Mouse (Mus musculus) urinary bladder, postnatal 14 days (tissue): Measurements from ENCODE around the gene Serpina1e.
"Not testable (repeated sequence)": the region's sequence is repeated elsewhere in the genome, so short reads cannot be mapped to it uniquely, and the experiment has no call there.

ENCODE experiments used
- DNase-seq: peaks from one replicate; pipeline ENCODE4 v3.0.0; 2021; ENCODE audit warnings: low spot score

The Serpina1e gene

DNA sequence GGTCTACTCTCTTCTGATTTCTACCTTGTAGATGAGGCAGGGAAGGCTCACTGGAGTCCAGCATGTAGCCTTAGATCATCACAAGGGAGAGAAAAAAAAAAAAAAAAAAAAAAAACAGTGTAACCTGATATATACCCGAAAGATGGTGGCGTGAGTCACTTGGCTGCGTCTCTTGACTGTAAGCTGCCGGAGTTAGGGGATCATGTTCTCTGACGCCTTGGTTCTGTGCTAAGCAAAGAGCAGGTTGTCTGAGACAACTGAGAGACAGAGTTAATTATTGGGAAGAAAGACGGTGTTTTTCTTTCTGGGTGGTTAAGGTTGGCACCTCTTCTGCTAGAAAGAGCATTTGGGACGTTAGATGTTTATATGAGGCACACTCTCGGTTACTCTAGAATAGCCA is 4.1 kb upstream of the Serpina1e start:
- DNase-seq = no peak

DNA sequence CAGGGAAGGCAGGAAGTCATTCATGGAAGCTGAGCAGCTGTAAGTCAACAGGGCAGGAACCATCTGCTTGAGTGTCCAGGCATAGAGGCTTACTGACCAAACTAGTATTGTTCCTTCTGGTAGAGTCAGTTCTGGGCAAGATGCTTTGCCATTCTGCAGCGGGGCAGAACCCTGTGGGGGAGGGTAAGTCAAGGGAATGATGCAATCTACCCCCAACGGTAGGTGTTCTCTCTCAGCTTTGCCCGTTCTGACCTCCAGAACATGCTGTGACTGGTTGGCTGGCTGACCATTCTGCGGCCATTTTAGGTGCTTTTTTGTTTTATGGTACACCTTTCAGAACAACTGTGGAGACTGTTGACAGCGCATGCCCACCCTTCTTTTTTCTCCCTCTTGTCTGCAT is 3.6 kb upstream of the Serpina1e start:
- no peak for DNase-seq

DNA sequence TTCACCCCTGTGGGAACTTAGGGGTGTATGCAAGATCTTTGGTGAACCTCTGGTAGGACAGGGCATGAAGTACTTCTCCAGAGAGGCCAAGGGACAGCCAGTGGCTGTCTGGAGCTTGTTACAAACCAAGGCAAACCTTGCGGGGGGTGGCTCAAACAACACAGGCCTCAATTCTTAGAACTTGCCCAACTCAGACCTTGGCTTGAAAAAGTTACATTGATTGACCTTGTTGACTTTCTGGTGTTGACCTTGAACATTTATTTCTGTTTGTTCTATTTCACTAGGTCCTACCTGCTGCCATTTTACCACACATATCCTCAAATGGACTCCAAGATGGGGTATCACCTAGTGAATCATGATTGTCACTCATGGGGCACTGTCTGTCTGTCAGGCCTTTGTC is 2.9 kb upstream of the Serpina1e start:
- DNase-seq = no peak

DNA sequence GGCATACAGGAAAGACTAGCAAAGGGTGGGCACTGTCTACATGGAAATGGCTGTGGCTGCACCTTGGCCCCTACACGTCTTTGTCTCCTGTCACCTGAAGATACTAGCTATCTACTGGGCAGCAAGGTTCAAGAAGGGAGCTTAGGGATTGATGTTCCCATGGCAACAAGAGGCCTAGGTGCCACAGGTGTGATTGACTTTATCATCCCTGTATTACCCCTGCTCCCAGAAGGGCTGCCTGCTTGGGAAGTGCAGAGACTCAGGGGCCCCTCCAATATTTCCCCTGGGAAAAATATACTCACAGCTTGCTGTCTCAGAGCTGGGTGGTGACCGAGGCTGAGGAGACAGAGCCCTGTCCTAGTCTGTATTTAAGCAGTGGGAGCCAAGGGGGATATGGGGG is 2.2 kb downstream of the Serpina1e start:
- not testable (repeated sequence) for DNase-seq

DNA sequence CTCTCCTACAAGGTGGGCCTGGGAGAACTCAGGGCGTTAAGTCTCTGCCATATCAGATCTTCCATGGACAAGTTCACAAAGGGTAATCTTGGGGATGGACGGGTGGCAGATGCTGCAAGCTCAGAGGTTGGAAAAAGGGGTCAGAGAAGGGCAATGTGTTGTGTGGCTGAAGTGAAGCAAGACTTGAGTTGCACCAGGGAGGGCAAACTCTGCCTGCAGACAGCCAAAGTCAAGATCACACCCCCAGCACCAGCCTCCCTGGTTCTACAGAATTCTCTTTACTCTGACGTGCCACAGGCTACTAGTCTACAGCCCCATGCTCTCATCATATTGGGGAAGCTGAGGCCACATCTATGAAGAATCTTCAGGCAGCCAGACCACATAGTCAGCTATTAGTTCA is 5.8 kb downstream of the Serpina1e start:
- DNase-seq = not testable (repeated sequence)

DNA sequence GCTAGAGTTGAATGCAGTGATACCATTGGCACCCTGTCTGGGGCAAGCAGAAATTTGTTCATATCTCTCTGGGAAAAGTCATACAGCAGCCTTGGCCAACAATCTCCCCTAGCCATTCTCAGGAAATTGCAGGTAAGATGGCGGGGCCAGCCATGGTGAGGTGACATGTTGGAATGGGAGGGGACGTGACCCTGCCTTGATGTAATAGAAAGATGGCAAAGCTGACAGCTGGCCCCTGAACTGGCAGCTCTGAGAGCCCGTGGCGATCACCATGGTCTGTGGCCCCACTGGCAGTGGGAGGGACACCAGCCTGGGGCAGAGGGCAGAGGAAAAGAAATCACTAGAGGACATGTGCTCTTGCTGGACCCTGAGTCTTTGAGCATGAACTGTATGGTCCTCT is 12.5 kb downstream of the Serpina1e start:
- no peak for DNase-seq

DNA sequence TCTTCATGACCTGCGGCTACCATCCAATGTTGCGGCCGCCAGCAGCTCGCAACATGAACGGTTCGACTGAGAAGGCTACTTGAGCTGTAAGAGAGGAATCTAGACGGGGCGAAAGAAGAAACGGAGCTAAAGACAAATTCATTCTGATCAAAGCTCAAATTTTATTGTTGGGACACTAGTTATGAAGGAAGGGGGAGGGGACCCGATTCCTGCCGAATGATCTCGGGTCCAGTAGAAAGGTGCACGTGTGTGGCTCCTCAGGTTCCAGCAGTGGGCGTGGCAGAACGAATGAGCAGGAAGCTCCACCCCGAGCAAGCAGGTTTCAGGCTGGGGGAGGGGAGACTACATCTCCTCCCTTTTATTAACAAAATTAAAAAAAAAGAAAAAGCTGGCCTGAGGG is 49.6 kb downstream of the Serpina1e start:
- DNase-seq = not testable (repeated sequence)

DNA sequence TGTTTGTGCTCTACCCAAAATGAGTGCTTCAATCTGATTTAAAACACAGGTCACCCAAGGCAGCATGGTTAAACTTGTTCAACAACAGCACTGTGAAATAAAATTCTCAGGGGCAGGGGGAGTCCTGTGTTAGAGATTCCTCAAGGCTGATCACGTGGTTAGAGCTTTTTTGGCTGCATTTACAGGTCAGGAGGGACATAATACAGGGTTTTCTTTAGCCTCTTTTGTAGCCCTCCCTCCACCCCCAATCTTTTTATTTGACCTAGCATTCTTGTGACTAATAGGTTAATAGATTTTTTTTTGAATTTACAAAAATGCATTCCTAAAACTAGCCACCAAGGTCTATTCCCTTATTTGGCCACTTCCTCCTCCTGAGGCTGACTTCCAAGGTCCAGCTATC is 51.0 kb downstream of the Serpina1e start:
- DNase-seq = not testable (repeated sequence)

DNA sequence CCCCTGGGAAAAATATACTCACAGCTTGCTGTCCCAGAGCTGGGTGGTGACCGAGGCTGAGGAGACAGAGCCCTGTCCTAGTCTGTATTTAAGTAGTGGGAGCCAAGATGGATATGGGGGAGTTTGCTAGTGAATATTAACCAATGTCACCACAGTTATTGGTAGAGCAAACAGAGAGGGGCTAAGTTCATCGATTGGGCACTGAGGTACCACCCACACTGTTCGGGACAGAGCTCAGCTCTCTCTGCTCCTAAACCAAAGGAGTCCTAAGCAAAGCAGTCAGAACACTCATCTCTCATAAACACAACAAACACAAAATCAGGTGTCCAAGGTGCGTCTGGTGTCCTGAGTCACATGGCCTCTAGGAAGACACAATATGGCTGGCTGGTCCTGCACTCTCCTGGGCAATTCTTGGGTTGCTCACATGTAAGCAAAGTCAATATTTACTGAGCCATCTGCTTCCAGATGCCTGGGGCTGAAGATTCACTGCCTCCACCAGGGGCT is 53.9 kb downstream of the Serpina1e start, which contains the start of gene Serpina1c:
Serpina1c (minus strand) TSS at position 51 of the 504 bp plus-strand sequence.
- DNase-seq = not testable (repeated sequence)

DNA sequence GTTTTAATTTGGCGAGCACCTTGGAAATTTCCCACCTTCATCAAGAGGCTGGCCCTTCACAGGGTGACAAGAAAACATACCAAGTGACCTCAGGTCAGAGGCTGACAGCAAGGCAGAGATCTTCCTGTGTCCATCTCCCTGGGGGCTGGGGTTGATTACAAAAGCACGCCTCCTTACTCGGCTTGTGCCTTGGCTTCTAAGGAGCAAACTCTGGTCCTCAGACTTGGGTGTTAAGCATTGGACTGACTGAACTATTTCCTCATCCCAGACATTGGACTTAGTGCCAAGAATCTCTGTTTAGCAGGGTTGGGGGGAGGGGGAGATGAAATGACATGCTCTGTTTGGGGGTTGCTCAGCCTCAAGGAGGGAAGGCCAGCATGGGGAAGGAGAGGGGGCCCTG is 56.8 kb downstream of the Serpina1e start:
- DNase-seq = not testable (repeated sequence)
